Comparison of ENCODE assay signal across 10 mouse cellular contexts in genomic region chr3:101318115-101318514, GRCm38 (mm10). TPM values are rescaled to one million over a fixed set of nuclear protein-coding genes. Genes with fewer than 3 reads are reported as not detected.
A peak's percentile ranks its signal among the peaks of the same experiment; 100 is the strongest.
DNase-seq lines count a peak whose midpoint lies in the region; ATAC-seq and TF ChIP-seq lines count a peak whose summit lies in the region.
"Had no signal": no experiment of that assay in that cellular context is flagged by ENCODE, and none has a peak within 500 bp of the region (broad histone marks: within the 10 kb centered on the region; RNA-seq: fewer than 3 reads in every experiment).

No protein-coding gene starts in this region.

- H3K4me3 ChIP-seq in hindbrain, embryonic 10.5 days, result no peak overlapping the region
- H3K4me3 ChIP-seq in hindbrain, embryonic 12.5 days, result no peak overlapping the region
- H3K4me3 ChIP-seq in CH12.LX (replicated peaks in 1 of 3; ENCODE audit: low read depth in 2 of 3, low read length in 2 of 3, poor library complexity in 1 of 3), result no peak overlapping the region
- no peak overlapping the region for H3K4me3 ChIP-seq in embryonic facial prominence, embryonic 11.5 days (ENCODE audit: low read depth, low read length)
- H3K4me3 ChIP-seq: liver, embryonic 15.5 days had no signal

- WGBS in hindbrain, embryonic 10.5 days, result 68% methylated on average over 6 of the region's 6 CpGs
- WGBS in hindbrain, embryonic 12.5 days, result 67% methylated on average over 6 of the region's 6 CpGs
- WGBS in embryonic facial prominence, embryonic 11.5 days, result 73% methylated on average over 6 of the region's 6 CpGs

- ATAC-seq in hindbrain, embryonic 12.5 days (ENCODE audit: low FRiP score), result no peak
- no peak for ATAC-seq in embryonic facial prominence, embryonic 11.5 days (replicated peaks; ENCODE audit: insufficient number of reproducible peaks, low FRiP score, low TSS enrichment, low read depth)

- dilution Hi-C loops in CH12.LX (cut with MboI; ENCODE audit: extremely low pct_ligation_motif_present, extremely low pct_unique_long_range_greater_than_20kb, low sequenced_read_pairs), result no loop called here

- TF ChIP-seq EP300 in CH12.LX (IDR thresholded peaks at IDR 0.05; ENCODE audit: low read length), result no peak

- no peak overlapping the region for H3K9ac ChIP-seq in hindbrain, embryonic 12.5 days
- no peak overlapping the region for H3K9ac ChIP-seq in CH12.LX (ENCODE audit: insufficient read depth, low read depth)
- no peak overlapping the region for H3K9ac ChIP-seq in embryonic facial prominence, embryonic 11.5 days (replicated peaks; ENCODE audit: low read length)
- H3K9ac ChIP-seq: liver, embryonic 15.5 days had no signal

- H3K4me2 ChIP-seq in hindbrain, embryonic 12.5 days (replicated peaks), result no peak overlapping the region
- H3K4me2 ChIP-seq in CH12.LX (ENCODE audit: insufficient read depth, low read depth, poor library complexity, severe bottlenecking), result no peak overlapping the region
- H3K4me2 ChIP-seq in embryonic facial prominence, embryonic 11.5 days (ENCODE audit: low read depth, low read length), result no peak overlapping the region
- H3K4me2 ChIP-seq: liver, embryonic 15.5 days had no signal

- TF ChIP-seq POLR2A in CH12.LX (IDR thresholded peaks at IDR 0.05; ENCODE audit: low read depth, low read length), result no peak

- no peaks in the 10 kb centered on the region for H3K79me2 ChIP-seq in CH12.LX (replicated peaks; ENCODE audit: control insufficient read depth, extremely low read depth, insufficient read depth, poor library complexity, severe bottlenecking)

- peak; percentile 62 to 63 for TF ChIP-seq CTCF in CH12.LX (conservative IDR thresholded peaks at IDR 0.05 in 1 of 2, IDR thresholded peaks at IDR 0.05 in 1 of 2; ENCODE audit: low read depth in 2 of 2, low read length in 2 of 2)

- peak; percentile 54 for TF ChIP-seq RAD21 in CH12.LX (IDR thresholded peaks at IDR 0.05; ENCODE audit: low read depth, low read length)

- H3K9me3 ChIP-seq in hindbrain, embryonic 10.5 days, result no peaks in the 10 kb centered on the region
- no peaks in the 10 kb centered on the region for H3K9me3 ChIP-seq in hindbrain, embryonic 12.5 days (replicated peaks)
- peaks cover 2% of the 10 kb centered on the region for H3K9me3 ChIP-seq in CH12.LX (replicated peaks; ENCODE audit: low read length)
- no peaks in the 10 kb centered on the region for H3K9me3 ChIP-seq in embryonic facial prominence, embryonic 11.5 days (replicated peaks; ENCODE audit: control insufficient read depth, low read length)
- H3K9me3 ChIP-seq: liver, embryonic 15.5 days had no signal

- in situ Hi-C loops in CH12.LX (cut with MboI; ENCODE audit: low pct_ligation_motif_present, low pct_unique_long_range_greater_than_20kb, low sequenced_read_pairs), result loop anchor here (10.0 to 25.0 kb wide), 2 partner anchors 147 to 494 kb away; no protein-coding TSS in a partner anchor

- no peaks in the 10 kb centered on the region for H3K36me3 ChIP-seq in hindbrain, embryonic 10.5 days
- no peaks in the 10 kb centered on the region for H3K36me3 ChIP-seq in hindbrain, embryonic 12.5 days
- no peaks in the 10 kb centered on the region for H3K36me3 ChIP-seq in CH12.LX (replicated peaks in 1 of 2; ENCODE audit: control insufficient read depth in 1 of 2, insufficient read depth in 1 of 2, low read length in 1 of 2)
- no peaks in the 10 kb centered on the region for H3K36me3 ChIP-seq in embryonic facial prominence, embryonic 11.5 days (replicated peaks; ENCODE audit: control insufficient read depth, insufficient read depth, low read depth, low read length)
- H3K36me3 ChIP-seq: liver, embryonic 15.5 days had no signal

- DNase-seq in hindbrain, embryonic 10.5 days (ENCODE audit: low spot score), result peak; percentile 35
- DNase-seq in 3T3-L1 (ENCODE audit: low read depth, low spot score), result peak; percentile 38
- DNase-seq in CH12.LX (ENCODE audit: extremely low read depth), result peak; percentile 58
- DNase-seq in embryonic facial prominence, embryonic 11.5 days (ENCODE audit: low spot score), result peak; percentile 57
- peak; percentile 56 for DNase-seq in mesoderm, embryonic 11.5 days (ENCODE audit: low read depth, low spot score)
- no peak for DNase-seq in frontal cortex, postnatal 25 days (ENCODE audit: low spot score in 2 of 2)
- no peak for DNase-seq in layer of hippocampus, adult 11-12 months (ENCODE audit: low spot score)

- 0 out of 2 replicates have a peak, but pooled peaks cover 8% of the 10 kb centered on the region for H3K4me1 ChIP-seq in hindbrain, embryonic 10.5 days (replicated peaks)
- H3K4me1 ChIP-seq in hindbrain, embryonic 12.5 days, result no peaks in the 10 kb centered on the region
- H3K4me1 ChIP-seq in CH12.LX (ENCODE audit: control insufficient read depth in 1 of 2, insufficient read depth in 2 of 2), result 0 out of 4 replicates have a peak, but pooled peaks cover 0 to 3% of the 10 kb centered on the region in 2 experiments
- H3K4me1 ChIP-seq in embryonic facial prominence, embryonic 11.5 days (ENCODE audit: control insufficient read depth, insufficient read depth, low read length), result 0 out of 2 replicates have a peak, but pooled peaks cover 3% of the 10 kb centered on the region

- H3K27me3 ChIP-seq in hindbrain, embryonic 10.5 days (ENCODE audit: insufficient read depth, poor library complexity, severe bottlenecking), result no peaks in the 10 kb centered on the region
- no peaks in the 10 kb centered on the region for H3K27me3 ChIP-seq in hindbrain, embryonic 12.5 days
- no peaks in the 10 kb centered on the region for H3K27me3 ChIP-seq in CH12.LX (replicated peaks)
- no peaks in the 10 kb centered on the region for H3K27me3 ChIP-seq in embryonic facial prominence, embryonic 11.5 days (ENCODE audit: control insufficient read depth, insufficient read depth, low read length)
- H3K27me3 ChIP-seq: liver, embryonic 15.5 days had no signal

- no peak overlapping the region for H3K27ac ChIP-seq in hindbrain, embryonic 10.5 days
- no peak overlapping the region for H3K27ac ChIP-seq in hindbrain, embryonic 12.5 days
- no peak overlapping the region for H3K27ac ChIP-seq in CH12.LX (ENCODE audit: insufficient read depth, low read depth)
- H3K27ac ChIP-seq in embryonic facial prominence, embryonic 11.5 days (replicated peaks; ENCODE audit: low read depth, low read length), result no peak overlapping the region
- H3K27ac ChIP-seq: liver, embryonic 15.5 days had no signal

TF ChIP-seq in CH12.LX, 34 proteins besides CTCF, POLR2A, EP300 and RAD21:
- TF ChIP-seq SMC3 (IDR thresholded peaks at IDR 0.05; ENCODE audit: low read depth, low read length) (peak; percentile 43), MAX (IDR thresholded peaks at IDR 0.05; ENCODE audit: low read length) (peak; percentile 37; the same call in 1 of the 2 replicates), HCFC1 (IDR thresholded peaks at IDR 0.05; ENCODE audit: low read depth, low read length) (no peak), USF1 (IDR thresholded peaks at IDR 0.05; ENCODE audit: low read depth, low read length) (0 out of 2 replicates have a peak, but pooled peaks have one; percentile 3), MYC (IDR thresholded peaks at IDR 0.05; ENCODE audit: low read depth, low read length) (peak; percentile 59; the same call in 1 of the 2 replicates), UBTF (IDR thresholded peaks at IDR 0.05; ENCODE audit: low read depth, low read length) (no peak)

RNA-seq across cellular contexts. Expression of gene Cd2, which starts 30.4 kb away (rescaled TPM):
- 0.21 and 0.35 TPM in 2 replicates for polyA plus RNA-seq in hindbrain, embryonic 10.5 days (2016; fragmentation: Nextera tagmentation; extraction: Ambion mirVana)
- not detected in 2 replicates for polyA plus RNA-seq in hindbrain, embryonic 12.5 days (2016; fragmentation: Nextera tagmentation; extraction: Ambion mirVana)
- total RNA-seq in CH12.LX (2012; rRNA removed) (18.0 TPM in 2 replicates), CH12.LX (2014; rRNA removed) (9.5 and 12.6 TPM in 2 replicates)
- polyA plus RNA-seq in CH12.LX (2012; ENCODE audit: insufficient read length, low read depth), result 33.1 and 35.0 TPM in 2 replicates
- polyA plus RNA-seq in embryonic facial prominence, embryonic 11.5 days (2014; fragmentation: Nextera tagmentation; extraction: Ambion mirVana), result 0.53 TPM in 1 of 2 replicates, not detected in the other
- polyA plus RNA-seq: stomach, embryonic 14.5 days had no signal

RNA-seq across cellular contexts. Expression of gene Igsf3, which starts 58.8 kb away (rescaled TPM):
- polyA plus RNA-seq in hindbrain, embryonic 10.5 days (2016; fragmentation: Nextera tagmentation; extraction: Ambion mirVana), result 29.9 and 37.4 TPM in 2 replicates
- 61.9 and 66.4 TPM in 2 replicates for polyA plus RNA-seq in hindbrain, embryonic 12.5 days (2016; fragmentation: Nextera tagmentation; extraction: Ambion mirVana)
- total RNA-seq in CH12.LX (2012; rRNA removed), result 0.50 and 0.59 TPM in 2 replicates
- total RNA-seq in CH12.LX (2014; rRNA removed), result 0.45 and 0.54 TPM in 2 replicates
- 0.89 and 1.0 TPM in 2 replicates for polyA plus RNA-seq in CH12.LX (2012; ENCODE audit: insufficient read length, low read depth)
- polyA plus RNA-seq in embryonic facial prominence, embryonic 11.5 days (2014; fragmentation: Nextera tagmentation; extraction: Ambion mirVana), result 40.6 and 42.3 TPM in 2 replicates

Comparison
In these comparisons a context has a peak if more than half of its experiments do, and no peak if none do; other contexts are left out.
1. DNase-seq: peak in hindbrain, embryonic 10.5 days (single experiment), 3T3-L1 (single experiment), CH12.LX (single experiment), embryonic facial prominence, embryonic 11.5 days (single experiment) and mesoderm, embryonic 11.5 days (single experiment); none in frontal cortex, postnatal 25 days (0 of 2) and layer of hippocampus, adult 11-12 months (single experiment).
2. RNA of gene Cd2, which starts 30.4 kb away (polyA plus RNA-seq): 33.1 to 35.0 TPM in CH12.LX; 0.21 to 0.35 TPM in hindbrain, embryonic 10.5 days, 0.53 TPM in embryonic facial prominence, embryonic 11.5 days and not detected in hindbrain, embryonic 12.5 days; every median in the first group is over 10 times any median in the second.
3. RNA of gene Igsf3, which starts 58.8 kb away (polyA plus RNA-seq): 61.9 to 66.4 TPM in hindbrain, embryonic 12.5 days, 40.6 to 42.3 TPM in embryonic facial prominence, embryonic 11.5 days and 29.9 to 37.4 TPM in hindbrain, embryonic 10.5 days; 0.89 to 1.0 TPM in CH12.LX; every median in the first group is over 10 times any median in the second.